Mouse (Mus musculus): Measurements from ENCODE around the gene Rab43.

DNA sequence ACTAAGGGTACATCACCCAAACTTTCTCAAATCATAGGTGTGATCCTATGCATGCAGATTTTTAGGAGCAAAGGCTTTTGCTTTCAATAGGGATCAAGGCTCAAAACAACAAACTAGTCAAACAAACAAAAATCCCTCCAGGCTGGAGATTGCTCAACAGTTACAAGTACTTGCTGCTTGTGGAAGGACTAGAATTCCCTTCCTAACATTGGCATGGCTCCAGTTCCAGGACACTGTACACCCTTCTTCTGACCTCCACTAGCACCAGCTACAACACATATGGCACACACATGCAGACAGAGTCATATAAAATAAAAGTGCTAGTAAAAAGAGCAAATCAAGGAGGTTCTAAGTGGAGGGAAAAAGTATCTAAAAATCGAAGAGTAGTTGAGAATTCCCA is 34.8 kb upstream of the Rab43 start:
- TF ChIP-seq TAL1 (IDR thresholded peaks at IDR 0.05; ENCODE audit: low read length) (no peak), GATA1 (IDR thresholded peaks at IDR 0.05; ENCODE audit: low read length) (no peak)
